Mouse (Mus musculus) ES-Bruce4 (cell line): ENCODE measurements around the gene C530008M17Rik.

Source experiments
- CTCF ChIP-seq: IDR thresholded peaks from one replicate; pipeline ENCODE4 v1.8.1; 2011; ENCODE audit warnings: low read depth, low read length
- EP300 ChIP-seq: IDR thresholded peaks from 2 replicates; pipeline ENCODE4 v1.6.1; 2011; ENCODE audit warnings: low read depth, low read length; ENCODE audit not compliant: insufficient read depth

- TF ChIP-seq CTCF (peak; percentile 61), EP300 (no peak)
Observed at GRCm38 (mm10) chr5:76876106-76876758, 219.9 kb downstream of the C530008M17Rik start.
